Mouse (Mus musculus) stomach, embryonic 14.5 days (tissue): ENCODE measurements around the gene Ndufs6. TPM values are rescaled to one million over a fixed set of nuclear protein-coding genes. Genes with fewer than 3 reads are reported as not detected.

Source experiments
- ATAC-seq: fragments of 200-750 bp; cut with Nextera tagmentation; 2 replicates; pipeline ENCODE4 v1.8.0; 2017; ENCODE audit warnings: low read depth, moderate TSS enrichment; ENCODE audit not compliant: insufficient number of reproducible peaks, insufficient read depth, low FRiP score
- H3K27ac ChIP-seq: fragments of 300-500 bp; sonication (generic); 2 replicates; pipeline ENCODE4 v1.5.1; 2014; ENCODE audit warnings: mild to moderate bottlenecking, low read length, moderate library complexity, mixed read lengths
- H3K27me3 ChIP-seq: fragments of 300-500 bp; sonication (generic); 2 replicates; pipeline ENCODE4 v1.6.1; 2014; ENCODE audit warnings: low read length, control low read depth, mixed read lengths; ENCODE audit not compliant: control insufficient read depth, insufficient read depth
- H3K36me3 ChIP-seq: fragments of 300-500 bp; sonication (generic); 2 replicates; pipeline ENCODE4 v1.6.1; 2014; ENCODE audit warnings: mild to moderate bottlenecking, control low read depth, low read length, moderate library complexity, mixed read lengths; ENCODE audit not compliant: control insufficient read depth, insufficient read depth
- H3K4me1 ChIP-seq: fragments of 300-500 bp; sonication (generic); 2 replicates; pipeline ENCODE4 v1.6.1; 2014; ENCODE audit warnings: low read length, control low read depth, mixed read lengths; ENCODE audit not compliant: control insufficient read depth, insufficient read depth
- H3K4me2 ChIP-seq: fragments of 300-500 bp; sonication (generic); replicated peaks from 2 replicates; pipeline ENCODE4 v1.6.1; 2014; ENCODE audit warnings: low read depth, low read length, control low read depth
- H3K4me3 ChIP-seq: fragments of 300-500 bp; sonication (generic); 2 replicates; pipeline ENCODE4 v1.5.1; 2014; ENCODE audit warnings: low read depth, low read length, control low read depth
- H3K9ac ChIP-seq: fragments of 300-500 bp; sonication (generic); replicated peaks from 2 replicates; pipeline ENCODE4 v1.6.1; 2014; ENCODE audit warnings: low read depth, mild to moderate bottlenecking, control low read depth, low read length, moderate library complexity, mixed read lengths
- H3K9me3 ChIP-seq: fragments of 300-500 bp; sonication (generic); 2 replicates; pipeline ENCODE4 v1.6.1; 2016; ENCODE audit warnings: low read depth, low read length, control low read depth; ENCODE audit not compliant: control insufficient read depth
- WGBS: fragments of 180-500 bp; shearing (Covaris S2); extraction: QIAGEN DNeasy Blood & Tissue Kit; methylation state at CpG from one replicate; pipeline ENCODE4 v1.1.7; 2014; 5-methylcytosine and 5-hydroxymethylcytosine counted together
- polyA plus RNA-seq: library from polyadenylated mRNA; unstranded; fragments of >200 nt; fragmentation: Nextera tagmentation; extraction: Ambion mirVana; gene quantifications from 2 replicates; pipeline ENCODE4 v1.2.1, GENCODE M21; 2014

The Ndufs6 gene
- polyA plus RNA-seq, 1 experiment from 2014 or later = 364 TPM

- Histone ChIP-seq H3K9ac (no peak overlapping the region), H3K27me3 (no peaks in the 10 kb centered on the region), H3K36me3 (no peaks in the 10 kb centered on the region), H3K9me3 (no peaks in the 10 kb centered on the region), H3K4me3 (no peak overlapping the region), H3K4me1 (no peaks in the 10 kb centered on the region), H3K4me2 (no peak overlapping the region), H3K27ac (no peak overlapping the region)
- ATAC-seq = no peak
- 84% methylated on average over 5 of the region's 5 CpGs for WGBS
Measured at GRCm38 (mm10) chr13:73299322-73299721, 29.0 kb downstream of the Ndufs6 start.

DNA sequence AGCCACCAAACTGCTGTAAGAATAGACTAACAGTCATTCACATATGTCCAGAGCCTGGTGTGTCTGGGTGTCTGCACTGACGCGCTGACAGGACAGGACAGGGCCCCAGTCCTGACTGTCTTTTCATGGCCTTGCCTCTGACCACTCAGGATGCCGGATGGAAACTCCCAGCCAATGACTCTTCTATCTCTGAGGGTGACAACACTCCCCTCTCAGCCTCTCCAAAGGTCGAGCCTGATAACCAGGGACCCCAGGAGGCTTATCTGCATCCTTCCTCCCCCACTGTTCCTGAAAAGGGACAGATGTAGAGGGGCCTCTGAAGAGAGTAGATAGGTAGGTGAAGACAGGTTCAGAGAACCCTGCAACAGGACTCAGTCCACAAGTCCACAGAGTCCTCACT, 29.6 kb downstream of the Ndufs6 start:
- no peaks in the 10 kb centered on the region for H3K4me1 ChIP-seq
- no peak for ATAC-seq
- H3K27ac ChIP-seq = no peak overlapping the region
- no peaks in the 10 kb centered on the region for H3K36me3 ChIP-seq
- H3K27me3 ChIP-seq = no peaks in the 10 kb centered on the region
- H3K9me3 ChIP-seq = no peaks in the 10 kb centered on the region
- H3K4me3 ChIP-seq = no peak overlapping the region
- H3K4me2 ChIP-seq = no peak overlapping the region
- WGBS = 65% methylated on average over 4 of the region's 4 CpGs
- no peak overlapping the region for H3K9ac ChIP-seq

- ATAC-seq = 0 out of 2 replicates have a peak, but pooled peaks have one; percentile 43
Measured at GRCm38 (mm10) chr13:73291102-73291501, 37.2 kb downstream of the Ndufs6 start.

DNA sequence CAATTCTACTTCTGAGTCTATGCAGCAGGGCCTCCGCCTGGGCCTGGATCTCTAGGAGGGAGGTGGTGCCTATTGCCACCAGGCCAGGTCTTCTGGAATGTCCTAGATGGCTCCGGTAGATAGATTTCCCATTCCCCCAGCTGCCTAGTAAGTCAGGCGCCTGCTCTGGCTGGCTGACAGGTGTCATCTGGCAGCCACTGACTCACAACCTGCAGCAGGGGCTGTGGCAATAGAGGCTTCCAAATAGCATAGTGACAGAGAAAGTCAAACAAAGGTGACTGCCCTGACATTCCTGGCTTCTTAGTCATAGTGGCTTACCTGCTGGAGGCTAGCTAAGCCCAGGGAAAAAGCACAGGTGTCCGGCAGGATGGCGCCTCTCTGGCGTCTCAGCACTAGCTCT, 38.1 kb downstream of the Ndufs6 start:
- Histone ChIP-seq H3K27me3 (no peaks in the 10 kb centered on the region), H3K4me2 (no peak overlapping the region), H3K4me1 (no peaks in the 10 kb centered on the region), H3K27ac (no peak overlapping the region), H3K9me3 (no peaks in the 10 kb centered on the region), H3K9ac (no peak overlapping the region), H3K36me3 (no peaks in the 10 kb centered on the region), H3K4me3 (no peak overlapping the region)
- 74% methylated on average over 6 of the region's 6 CpGs for WGBS
- peak; percentile 75 for ATAC-seq

More at GRCm38 (mm10) chr13:73291102-73291501, 37.2 kb downstream of the Ndufs6 start:
- 26% methylated on average over 2 of the region's 2 CpGs for WGBS
- H3K9me3 ChIP-seq = no peaks in the 10 kb centered on the region
- H3K9ac ChIP-seq = no peak overlapping the region
- no peaks in the 10 kb centered on the region for H3K27me3 ChIP-seq
- H3K4me1 ChIP-seq = no peaks in the 10 kb centered on the region
- H3K4me2 ChIP-seq = no peak overlapping the region
- H3K36me3 ChIP-seq = no peaks in the 10 kb centered on the region
- no peak overlapping the region for H3K4me3 ChIP-seq
- H3K27ac ChIP-seq = no peak overlapping the region

GRCm38 (mm10) chr13:73283534-73283933, 44.8 kb downstream of the Ndufs6 start:
- Histone ChIP-seq H3K27me3 (no peaks in the 10 kb centered on the region), H3K36me3 (no peaks in the 10 kb centered on the region), H3K9ac (no peak overlapping the region), H3K4me2 (no peak overlapping the region), H3K9me3 (no peaks in the 10 kb centered on the region), H3K27ac (no peak overlapping the region), H3K4me3 (no peak overlapping the region), H3K4me1 (no peaks in the 10 kb centered on the region)
- no peak for ATAC-seq
- 86% methylated on average over 1 of the region's 1 CpGs for WGBS

DNA sequence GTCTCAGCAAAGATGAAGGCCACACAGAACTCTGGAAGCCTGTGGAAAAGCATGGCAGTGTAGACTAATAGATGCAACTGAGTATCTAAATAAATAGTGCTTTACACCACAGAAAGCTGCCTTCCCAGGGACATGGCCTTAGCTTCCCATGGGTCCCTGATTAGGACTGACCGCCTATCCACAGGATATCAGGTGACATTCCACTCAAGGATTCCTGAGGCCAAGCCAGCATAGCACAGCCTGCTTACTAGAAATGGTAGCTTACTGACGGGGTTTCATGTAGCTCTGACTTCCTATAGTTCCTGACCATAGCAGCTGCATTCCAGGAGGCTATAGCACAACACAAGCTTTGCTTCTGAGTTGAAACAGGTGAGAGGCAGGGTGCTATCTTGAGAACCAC, 45.9 kb downstream of the Ndufs6 start:
- H3K4me2 ChIP-seq = no peak overlapping the region
- H3K36me3 ChIP-seq = no peaks in the 10 kb centered on the region
- H3K27ac ChIP-seq = no peak overlapping the region
- H3K9me3 ChIP-seq = no peaks in the 10 kb centered on the region
- no peak overlapping the region for H3K9ac ChIP-seq
- 60% methylated on average over 2 of the region's 2 CpGs for WGBS
- no peaks in the 10 kb centered on the region for H3K4me1 ChIP-seq
- no peak for ATAC-seq
- H3K27me3 ChIP-seq = no peaks in the 10 kb centered on the region
- H3K4me3 ChIP-seq = no peak overlapping the region

- ATAC-seq = 0 out of 2 replicates have a peak, but pooled peaks have one; percentile 4
- H3K9me3 ChIP-seq = no peaks in the 10 kb centered on the region
- 82% methylated on average over 1 of the region's 1 CpGs for WGBS
- H3K36me3 ChIP-seq = no peaks in the 10 kb centered on the region
- no peaks in the 10 kb centered on the region for H3K4me1 ChIP-seq
- no peak overlapping the region for H3K4me3 ChIP-seq
- H3K9ac ChIP-seq = no peak overlapping the region
- H3K27me3 ChIP-seq = 0 out of 2 replicates have a peak, but pooled peaks cover 2% of the 10 kb centered on the region
- H3K4me2 ChIP-seq = no peak overlapping the region
- no peak overlapping the region for H3K27ac ChIP-seq
Measured at GRCm38 (mm10) chr13:73279196-73279595, 49.1 kb downstream of the Ndufs6 start.

- no peak overlapping the region for H3K9ac ChIP-seq
- no peaks in the 10 kb centered on the region for H3K9me3 ChIP-seq
- H3K36me3 ChIP-seq = no peaks in the 10 kb centered on the region
- 27% methylated on average over 1 of the region's 1 CpGs for WGBS
- peaks cover 14% of the 10 kb centered on the region for H3K27me3 ChIP-seq
- no peak overlapping the region for H3K4me3 ChIP-seq
- ATAC-seq = no peak
- no peak overlapping the region for H3K27ac ChIP-seq
- no peak overlapping the region for H3K4me2 ChIP-seq
- H3K4me1 ChIP-seq = no peaks in the 10 kb centered on the region
Measured at GRCm38 (mm10) chr13:73277797-73278196, 50.5 kb downstream of the Ndufs6 start.

GRCm38 (mm10) chr13:73277361-73277760, 51.0 kb downstream of the Ndufs6 start:
- no peak overlapping the region for H3K4me2 ChIP-seq
- no peak overlapping the region for H3K4me3 ChIP-seq
- ATAC-seq = no peak
- 79% methylated on average over 6 of the region's 6 CpGs for WGBS
- H3K9ac ChIP-seq = no peak overlapping the region
- no peaks in the 10 kb centered on the region for H3K36me3 ChIP-seq
- H3K27ac ChIP-seq = no peak overlapping the region
- no peaks in the 10 kb centered on the region for H3K4me1 ChIP-seq
- peaks cover 19% of the 10 kb centered on the region for H3K27me3 ChIP-seq
- no peaks in the 10 kb centered on the region for H3K9me3 ChIP-seq
